Mouse (Mus musculus) adipocyte (in vitro differentiated cells): Measurements from ENCODE around the gene Fam219a.
A peak's percentile ranks its signal among the peaks of the same experiment; 100 is the strongest.

ENCODE experiments used
- DNase-seq: peaks from one replicate; pipeline ENCODE4 v3.0.0-alpha.2; 2016; ENCODE audit warnings: low spot score

Fam219a gene

DNA sequence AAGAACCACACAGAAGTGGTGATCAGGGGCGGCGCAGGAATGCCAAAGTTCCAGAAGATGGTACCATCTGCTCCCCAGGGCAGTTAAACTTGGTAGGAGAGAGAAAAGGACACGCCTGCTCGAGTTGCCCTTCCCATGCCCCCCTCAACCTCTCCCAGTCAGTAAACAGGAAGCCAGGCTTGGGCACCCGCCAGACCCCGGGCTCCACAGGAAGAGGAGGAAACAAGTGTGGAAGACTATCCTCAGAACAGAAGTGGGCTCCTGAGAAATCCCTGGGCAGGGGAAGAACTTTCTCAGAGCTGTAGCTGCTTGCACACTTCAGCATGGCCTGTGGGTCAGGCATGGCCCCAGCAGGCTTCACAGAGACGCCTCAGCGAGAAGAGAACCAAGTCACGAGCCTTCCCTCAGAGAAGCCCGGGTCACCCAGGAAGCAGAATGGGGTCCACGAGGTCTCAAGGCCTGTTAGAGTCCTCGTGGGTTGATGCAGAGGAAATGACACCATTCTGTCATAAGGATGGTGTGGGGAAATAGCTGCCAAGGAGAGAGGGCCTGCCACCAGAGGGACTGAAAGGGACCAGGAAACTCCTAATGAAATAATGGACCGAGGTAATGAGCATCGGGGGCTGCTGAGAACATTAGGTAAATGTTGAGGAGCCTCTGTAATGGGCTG is 14.2 kb downstream of the Fam219a start:
- DNase-seq = no peak

GRCm38 (mm10) chr4:41553116-41553515 is 16.2 kb downstream of the Fam219a start:
- no peak for DNase-seq

DNA sequence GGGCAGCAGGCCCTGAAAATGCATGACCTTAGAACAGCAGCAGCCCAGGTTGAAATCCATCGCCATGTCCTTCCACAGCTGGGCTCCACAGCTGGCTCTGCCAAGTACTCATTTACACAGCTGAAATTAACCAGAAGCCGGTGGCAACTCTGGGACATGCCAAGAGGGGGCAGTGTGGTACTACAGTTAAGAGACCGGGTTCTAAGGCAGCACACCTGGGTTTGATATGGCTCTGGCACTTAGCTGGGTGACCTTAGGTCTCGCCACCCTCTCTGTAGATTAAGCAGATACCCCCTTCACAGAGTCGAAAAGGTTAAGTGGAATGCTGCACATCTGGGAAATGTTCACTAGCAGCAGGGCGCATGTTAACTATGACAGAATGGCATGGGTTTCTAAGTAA is 16.8 kb downstream of the Fam219a start:
- peak; percentile 62 for DNase-seq

DNA sequence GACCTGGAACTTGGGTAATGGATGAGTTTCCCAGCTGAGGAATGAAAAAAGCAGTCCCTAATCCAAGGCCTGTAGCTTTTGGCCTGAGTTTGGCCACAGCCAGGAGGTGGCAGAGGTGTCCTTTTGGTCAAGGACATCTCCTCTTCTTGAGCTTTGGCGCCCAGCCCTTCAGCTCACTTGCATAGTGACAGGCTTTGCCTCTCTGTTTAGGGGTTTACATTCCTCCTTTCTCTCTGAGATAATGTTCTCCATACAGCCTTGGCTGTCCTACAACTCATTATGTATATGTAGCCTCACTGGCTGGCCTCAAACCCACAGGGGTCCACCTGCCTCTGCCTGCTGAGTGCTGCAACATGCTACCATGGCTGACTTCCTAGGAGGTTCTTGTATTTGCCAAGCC is 22.3 kb downstream of the Fam219a start:
- DNase-seq = no peak

GRCm38 (mm10) chr4:41545985-41546384 is 23.4 kb downstream of the Fam219a start:
- peak; percentile 25 for DNase-seq

- no peak for DNase-seq
Observed at GRCm38 (mm10) chr4:41542136-41542535, 27.2 kb downstream of the Fam219a start.

DNA sequence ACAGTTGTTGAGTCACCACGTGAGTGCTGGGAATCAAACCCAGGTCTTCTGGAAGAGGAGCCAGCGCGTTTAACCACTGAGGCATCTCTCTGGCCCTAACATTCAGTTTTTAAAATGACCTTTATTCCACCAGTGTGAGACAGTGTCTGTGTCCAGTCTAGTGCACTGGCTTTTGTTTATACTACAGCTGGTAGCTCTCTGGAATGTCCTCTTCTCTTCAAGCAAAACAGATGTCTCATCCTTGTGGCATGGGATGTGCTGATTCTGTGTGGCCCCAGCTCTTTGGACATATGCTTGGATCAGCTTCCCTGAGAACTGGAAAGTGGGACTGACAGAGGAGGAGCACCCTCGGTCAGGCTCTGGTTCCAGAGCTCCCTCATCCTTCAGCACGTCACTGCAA is 34.5 kb downstream of the Fam219a start:
- no peak for DNase-seq

DNA sequence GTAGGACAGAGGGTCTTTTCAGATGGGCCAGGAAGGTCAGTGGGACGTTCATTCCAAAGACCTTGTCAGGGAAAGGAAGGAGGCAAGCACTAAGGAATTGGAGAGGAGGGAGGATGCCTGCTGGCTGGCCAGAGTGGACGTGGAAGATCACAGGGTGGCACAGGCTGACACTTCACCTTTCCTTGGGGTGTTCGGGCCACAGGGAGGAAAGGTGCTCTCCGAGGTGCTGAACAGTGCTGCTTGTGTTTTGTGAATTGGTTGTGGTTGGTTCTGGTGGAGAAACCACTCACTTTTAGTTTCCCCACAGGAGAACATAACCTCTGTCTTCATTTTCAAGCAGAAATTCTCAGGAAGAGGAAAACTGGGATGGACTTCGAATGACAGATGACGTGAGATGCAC is 36.9 kb downstream of the Fam219a start:
- peak; percentile 68 for DNase-seq

DNA sequence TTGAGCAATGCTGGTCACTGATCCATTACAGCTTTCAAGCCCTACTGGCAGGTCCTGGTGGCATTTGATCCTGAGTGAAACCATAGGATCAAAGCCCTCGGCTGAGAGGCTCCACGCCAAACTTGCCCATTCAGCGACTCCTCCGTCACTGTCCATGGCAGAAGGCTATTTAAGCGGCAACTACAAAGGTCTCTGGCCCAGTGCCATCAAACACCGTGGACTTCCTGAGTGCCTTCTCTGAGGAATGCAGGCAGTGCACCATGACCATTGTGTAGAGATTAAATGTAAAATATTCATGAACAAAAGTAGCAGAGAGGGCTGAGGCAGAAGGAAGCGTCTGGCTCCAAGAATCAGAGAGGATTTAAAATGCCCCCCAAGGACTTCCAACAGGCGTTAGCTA is 41.3 kb downstream of the Fam219a start:
- DNase-seq = no peak

GRCm38 (mm10) chr4:41527076-41527475 is 42.3 kb downstream of the Fam219a start:
- no peak for DNase-seq

DNA sequence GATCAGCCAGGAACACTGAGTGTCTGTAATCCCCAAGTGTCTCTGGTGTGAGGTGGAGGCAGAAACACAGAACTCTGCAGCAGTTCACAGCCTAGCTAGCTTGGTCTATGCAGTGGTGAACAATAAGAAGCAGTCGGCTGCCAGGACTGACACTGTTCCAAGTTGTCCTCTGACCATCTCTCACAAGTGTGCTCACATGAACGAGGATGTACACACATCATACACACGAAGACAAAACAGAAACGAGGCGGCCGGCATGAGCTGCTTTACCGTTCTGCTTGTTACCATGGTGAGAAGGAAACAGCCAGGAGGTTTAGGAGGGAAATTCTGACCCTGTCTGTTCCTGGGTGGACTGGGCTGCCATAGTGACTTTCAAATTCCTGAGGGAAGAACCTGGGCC is 42.8 kb downstream of the Fam219a start:
- no peak for DNase-seq

DNA sequence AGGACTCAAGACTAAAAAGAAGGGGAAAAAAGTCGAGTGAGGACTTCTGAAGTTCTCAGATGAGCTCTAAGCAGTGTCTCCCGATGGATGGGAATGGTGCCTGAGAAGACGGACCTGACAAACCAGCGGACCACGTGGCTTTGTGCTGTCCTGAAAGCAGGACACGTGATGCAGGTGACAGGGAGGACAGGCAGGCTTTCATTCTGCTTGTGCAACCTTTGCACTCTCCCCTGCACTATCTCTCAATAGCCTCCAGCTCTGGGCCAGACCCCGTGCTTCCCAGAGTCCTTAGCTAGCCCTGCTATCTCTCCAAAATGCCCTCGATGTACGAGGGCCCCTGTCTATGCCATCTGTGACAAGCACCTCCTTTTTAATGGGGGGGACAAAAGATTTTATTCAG is 44.5 kb downstream of the Fam219a start:
- no peak for DNase-seq

GRCm38 (mm10) chr4:41523839-41524238 is 45.5 kb downstream of the Fam219a start:
- DNase-seq = no peak

GRCm38 (mm10) chr4:41522788-41523187 is 46.5 kb downstream of the Fam219a start:
- peak; percentile 62 for DNase-seq

GRCm38 (mm10) chr4:41522136-41522535 is 47.2 kb downstream of the Fam219a start:
- no peak for DNase-seq

DNA sequence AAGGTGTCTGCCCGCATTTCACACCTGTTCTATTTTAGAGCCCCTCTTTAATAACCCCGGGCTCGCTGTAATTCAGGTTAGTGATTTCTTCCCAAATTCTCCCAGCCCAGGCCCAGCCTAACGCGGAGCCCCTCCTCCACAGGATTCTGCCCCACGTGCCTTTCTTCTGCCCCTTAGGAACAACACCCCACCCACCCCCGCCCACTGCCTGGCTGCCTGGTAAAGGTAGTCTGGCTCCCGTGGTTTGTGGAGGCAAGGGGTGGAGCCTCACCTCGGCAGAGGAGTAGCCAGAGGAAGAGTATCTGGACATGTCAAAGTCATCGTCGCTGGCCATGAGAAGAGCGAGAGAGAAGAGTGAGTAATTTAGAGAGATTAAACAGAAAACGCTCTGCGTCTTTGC is 48.7 kb downstream of the Fam219a start:
- no peak for DNase-seq

DNA sequence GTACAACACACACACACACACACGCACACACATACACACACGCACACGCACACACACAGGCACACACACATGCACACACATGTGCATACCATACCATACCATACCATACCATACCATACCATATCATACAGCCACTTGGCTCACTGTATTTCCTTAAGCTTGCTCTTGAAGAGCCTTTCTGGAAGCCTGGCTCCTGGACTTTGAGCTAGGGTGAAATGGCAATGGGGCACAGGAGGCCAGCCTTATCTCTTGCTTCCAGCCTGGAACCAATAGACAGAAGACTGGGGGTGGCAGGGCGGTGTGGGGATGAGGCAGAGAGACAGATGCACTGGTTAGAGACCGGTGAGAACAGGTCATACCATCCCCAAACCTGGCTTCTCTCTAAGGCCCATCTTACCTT is 50.1 kb downstream of the Fam219a start:
- DNase-seq = no peak

GRCm38 (mm10) chr4:41518349-41518748 is 51.0 kb downstream of the Fam219a start:
- no peak for DNase-seq

DNA sequence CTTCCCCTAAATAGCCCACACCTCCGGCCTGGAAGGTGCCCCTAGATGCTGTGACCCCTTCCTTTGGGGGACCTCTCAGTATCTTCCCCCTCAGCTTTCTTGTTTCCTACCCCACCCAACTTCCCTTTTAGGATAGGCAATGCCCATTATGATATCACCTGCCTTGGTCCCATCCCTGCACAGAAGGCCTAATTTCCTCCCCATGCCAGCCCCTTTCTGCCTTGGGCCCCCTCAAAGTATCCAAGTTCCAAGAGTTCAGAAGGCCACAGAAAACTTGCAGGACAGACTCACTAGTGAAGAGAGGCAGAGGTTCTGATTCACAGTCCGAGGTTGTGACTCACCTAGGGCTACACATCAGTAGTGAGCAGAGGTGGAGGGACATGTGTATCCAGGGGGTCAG is 52.1 kb downstream of the Fam219a start, which contains the start of gene 1110017D15Rik:
1110017D15Rik (minus strand) TSS at position 101 of the 400 bp plus-strand sequence.
- DNase-seq = no peak

- DNase-seq = no peak
Observed at GRCm38 (mm10) chr4:41513714-41514113, 55.6 kb downstream of the Fam219a start.

DNA sequence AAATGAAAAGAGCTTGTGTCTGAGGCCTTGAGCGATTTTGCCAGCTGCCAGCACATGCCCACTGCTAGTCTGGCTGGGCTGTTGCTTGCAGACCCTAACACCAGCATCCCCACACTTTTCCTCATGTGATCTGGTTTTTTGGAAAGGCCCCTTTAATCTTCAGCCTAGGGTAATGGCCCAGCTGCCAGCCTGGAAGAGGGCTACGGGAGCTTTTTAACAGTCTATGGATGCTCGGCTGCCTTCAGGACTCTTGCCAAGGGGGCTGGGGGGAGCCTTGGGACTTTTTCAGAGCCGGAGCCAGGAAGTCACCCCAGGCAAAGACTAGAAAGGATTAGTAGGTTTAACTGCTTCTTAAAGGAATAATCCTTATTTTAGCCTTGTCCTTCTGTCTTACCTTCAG is 56.0 kb downstream of the Fam219a start:
- no peak for DNase-seq

- DNase-seq = no peak
Observed at GRCm38 (mm10) chr4:41507998-41508397, 61.3 kb downstream of the Fam219a start.

GRCm38 (mm10) chr4:41507326-41507924 is 61.9 kb downstream of the Fam219a start:
- no peak for DNase-seq

DNA sequence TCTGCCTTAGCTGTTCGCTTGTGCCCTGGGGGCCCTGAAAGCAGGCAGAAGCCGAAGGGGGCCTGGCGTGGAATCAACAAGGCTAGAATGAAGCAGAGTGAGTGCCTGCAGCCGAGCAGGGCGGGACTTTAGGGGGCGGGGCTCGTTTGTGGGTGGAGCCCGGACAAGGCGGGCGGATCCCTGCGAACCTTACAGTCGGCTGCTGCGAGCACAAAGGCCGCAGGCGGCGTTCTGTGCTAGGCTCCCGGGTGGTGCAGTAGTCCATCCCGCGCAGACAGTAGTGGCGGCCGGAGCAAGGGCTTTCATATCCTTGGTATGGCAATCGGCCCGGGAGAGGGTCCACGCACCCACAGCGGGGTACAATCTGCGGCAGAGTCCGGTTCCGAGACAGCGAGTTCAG is 62.4 kb downstream of the Fam219a start:
- DNase-seq = no peak
